Mouse (Mus musculus) hindbrain, embryonic 16.5 days (tissue): ENCODE measurements around the gene Lnx2. TPM values are rescaled to one million over a fixed set of nuclear protein-coding genes. Genes with fewer than 3 reads are reported as not detected.

ENCODE experiments used
- ATAC-seq: fragments of 200-750 bp; cut with Nextera tagmentation; 2 replicates; pipeline ENCODE4 v1.8.0; 2017; ENCODE audit warnings: moderate TSS enrichment, moderate library complexity
- H3K27ac ChIP-seq: fragments of 300-500 bp; sonication (generic); 2 replicates; pipeline ENCODE4 v1.5.1; 2014; ENCODE audit warnings: low read depth, mild to moderate bottlenecking, control low read depth, low read length, moderate library complexity
- H3K27me3 ChIP-seq: fragments of 300-500 bp; sonication (generic); replicated peaks from 2 replicates; pipeline ENCODE4 v1.6.1; 2014; ENCODE audit warnings: low read length; ENCODE audit not compliant: control insufficient read depth, insufficient read depth
- H3K36me3 ChIP-seq: fragments of 300-500 bp; sonication (generic); 2 replicates; pipeline ENCODE4 v1.6.1; 2014; ENCODE audit warnings: mild to moderate bottlenecking, low read length, moderate library complexity, mixed read lengths; ENCODE audit not compliant: control insufficient read depth, insufficient read depth
- H3K4me1 ChIP-seq: fragments of 300-500 bp; sonication (generic); 2 replicates; pipeline ENCODE4 v1.6.1; 2014; ENCODE audit warnings: low read depth, low read length; ENCODE audit not compliant: control insufficient read depth, insufficient read depth
- H3K4me2 ChIP-seq: fragments of 300-500 bp; sonication (generic); 2 replicates; pipeline ENCODE4 v1.6.1; 2014; ENCODE audit warnings: mild to moderate bottlenecking, low read length, control low read depth, moderate library complexity
- H3K4me3 ChIP-seq: fragments of 300-500 bp; sonication (generic); 2 replicates; pipeline ENCODE4 v1.5.1; 2014; ENCODE audit warnings: mild to moderate bottlenecking, low read length, control low read depth, moderate library complexity
- H3K9ac ChIP-seq: fragments of 300-500 bp; sonication (generic); 2 replicates; pipeline ENCODE4 v1.6.1; 2014; ENCODE audit warnings: low read depth, mild to moderate bottlenecking, control low read depth, low read length, moderate library complexity
- H3K9me3 ChIP-seq: fragments of 300-500 bp; sonication (generic); 2 replicates; pipeline ENCODE4 v1.6.1; 2014; ENCODE audit warnings: mild to moderate bottlenecking, low read length, moderate library complexity; ENCODE audit not compliant: control insufficient read depth
- WGBS: fragments of 180-500 bp; shearing (Covaris S2); extraction: QIAGEN DNeasy Blood & Tissue Kit; methylation state at CpG from one replicate; pipeline ENCODE4 v1.1.7; 2014; 5-methylcytosine and 5-hydroxymethylcytosine counted together
- polyA plus RNA-seq: library from polyadenylated mRNA; unstranded; fragments of >200 nt; fragmentation: Nextera tagmentation; extraction: Ambion mirVana; gene quantifications from 2 replicates; pipeline ENCODE4 v1.2.1, GENCODE M21; 2015

The Lnx2 gene
- polyA plus RNA-seq, 1 experiment from 2014 or later, result 4.5 TPM

DNA sequence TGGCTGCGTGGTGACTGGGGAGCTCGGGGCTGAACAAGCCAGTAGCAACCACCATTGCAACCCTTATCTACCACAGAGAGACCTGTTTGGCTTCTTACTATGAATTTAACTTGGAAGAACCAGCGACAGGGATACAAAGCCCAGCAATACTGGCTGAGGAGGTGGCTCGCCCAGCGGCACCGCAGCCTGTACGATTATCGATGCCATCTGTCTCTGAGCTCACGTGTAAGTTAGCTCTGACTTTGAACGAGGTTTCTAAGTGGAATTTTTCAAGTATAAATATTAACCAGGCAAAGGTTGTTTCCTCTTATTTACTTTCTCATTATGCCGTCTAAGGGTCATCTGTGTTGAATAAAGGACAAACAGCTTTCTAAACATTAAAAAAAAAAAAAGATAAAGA lies 58.9 kb downstream of the Lnx2 start:
- H3K9ac ChIP-seq, result no peak overlapping the region
- no peak overlapping the region for H3K4me2 ChIP-seq
- no peaks in the 10 kb centered on the region for H3K9me3 ChIP-seq
- no peaks in the 10 kb centered on the region for H3K4me1 ChIP-seq
- no peak overlapping the region for H3K4me3 ChIP-seq
- no peaks in the 10 kb centered on the region for H3K27me3 ChIP-seq
- 87% methylated on average over 11 of the region's 11 CpGs for WGBS
- H3K27ac ChIP-seq, result no peak overlapping the region
- no peak for ATAC-seq
- no peaks in the 10 kb centered on the region for H3K36me3 ChIP-seq

DNA sequence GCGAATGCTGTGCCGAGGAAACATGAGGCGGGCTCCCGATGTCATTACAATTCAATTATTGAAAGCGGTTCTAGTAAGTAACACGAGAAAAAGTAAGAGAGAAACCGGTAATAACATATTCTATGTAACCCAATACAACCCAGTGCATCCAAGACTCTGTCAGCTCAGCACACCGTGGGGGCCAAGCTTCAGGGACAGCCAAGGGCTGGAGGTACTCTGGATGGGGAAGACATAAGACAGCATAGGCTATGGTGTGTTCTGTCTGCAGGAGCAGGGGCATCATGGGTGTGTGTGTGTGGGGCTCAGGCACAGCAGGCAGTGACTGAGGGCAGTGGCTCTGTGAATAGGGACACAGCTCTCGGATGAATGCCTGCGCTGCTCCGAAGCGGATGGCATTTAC lies 59.8 kb downstream of the Lnx2 start:
- Histone ChIP-seq H3K27me3 (no peaks in the 10 kb centered on the region), H3K4me2 (no peak overlapping the region), H3K9ac (no peak overlapping the region), H3K4me3 (no peak overlapping the region), H3K36me3 (no peaks in the 10 kb centered on the region), H3K9me3 (no peaks in the 10 kb centered on the region), H3K4me1 (no peaks in the 10 kb centered on the region), H3K27ac (no peak overlapping the region)
- ATAC-seq, result no peak
- 83% methylated on average over 12 of the region's 12 CpGs for WGBS

DNA sequence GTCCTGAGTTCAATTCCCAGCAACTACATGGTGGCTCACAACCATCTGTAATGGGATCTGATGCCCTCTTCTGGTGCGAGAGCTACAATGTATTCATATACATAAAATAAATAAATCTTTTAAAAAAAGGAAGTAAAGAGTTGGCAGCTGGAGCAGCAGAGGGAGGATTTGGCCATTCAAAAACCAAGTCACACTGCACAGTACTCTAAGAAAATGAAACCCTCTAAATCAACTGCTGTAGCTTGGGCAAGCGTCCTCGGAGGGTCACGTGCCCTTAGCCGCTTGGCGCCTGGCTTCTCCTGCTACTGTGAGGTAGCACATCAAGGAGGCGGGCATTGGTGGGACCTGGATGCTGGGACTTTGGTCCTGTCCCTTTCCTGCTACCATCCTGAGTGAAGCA lies 61.2 kb downstream of the Lnx2 start:
- Histone ChIP-seq H3K9me3 (no peaks in the 10 kb centered on the region), H3K27me3 (no peaks in the 10 kb centered on the region), H3K4me1 (no peaks in the 10 kb centered on the region), H3K36me3 (no peaks in the 10 kb centered on the region), H3K9ac (no peak overlapping the region), H3K4me2 (no peak overlapping the region), H3K4me3 (no peak overlapping the region), H3K27ac (no peak overlapping the region)
- 91% methylated on average over 7 of the region's 7 CpGs for WGBS
- no peak for ATAC-seq

DNA sequence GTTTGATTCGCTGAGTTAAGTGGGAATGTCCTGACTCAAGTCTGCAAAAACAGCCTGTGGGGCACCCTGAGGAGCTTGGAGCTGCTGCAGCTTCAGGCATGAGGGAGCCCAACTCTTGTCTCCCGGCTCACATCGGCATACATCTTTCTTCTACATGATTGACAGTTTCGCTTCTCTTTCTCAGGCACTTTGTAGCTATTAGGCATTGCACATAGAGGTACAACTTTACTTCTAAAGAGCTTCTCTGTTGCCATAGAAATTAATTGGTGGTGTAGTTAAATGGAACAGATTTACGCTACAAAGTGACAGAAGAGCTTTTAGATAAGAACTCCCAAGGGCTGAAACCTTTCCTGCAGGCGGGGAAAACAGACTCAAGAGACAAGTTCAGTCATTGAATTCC lies 62.5 kb downstream of the Lnx2 start:
- 50% methylated on average over 6 of the region's 6 CpGs for WGBS

DNA sequence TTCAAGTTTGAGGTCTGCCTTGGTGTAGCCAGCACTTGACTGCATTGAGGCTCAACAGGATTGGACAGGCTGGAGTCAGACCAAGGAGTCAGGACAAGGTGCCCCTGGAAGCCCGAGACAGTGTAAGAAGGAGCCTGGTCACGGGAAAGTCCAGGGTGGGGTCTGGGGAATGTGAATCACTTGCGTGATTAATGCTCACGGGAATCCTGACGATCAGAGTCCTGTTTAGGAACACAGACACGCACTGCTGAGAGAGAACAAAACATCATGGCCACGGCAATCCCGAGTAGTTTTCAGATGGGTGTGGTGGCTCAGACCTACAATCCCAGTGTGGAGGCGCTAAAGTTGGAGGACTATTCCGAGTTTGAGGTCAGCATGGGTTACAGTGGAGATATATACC lies 65.1 kb downstream of the Lnx2 start:
- Histone ChIP-seq H3K27ac (no peak overlapping the region), H3K27me3 (no peaks in the 10 kb centered on the region), H3K36me3 (no peaks in the 10 kb centered on the region), H3K9me3 (no peaks in the 10 kb centered on the region), H3K4me1 (no peaks in the 10 kb centered on the region), H3K9ac (no peak overlapping the region), H3K4me2 (no peak overlapping the region), H3K4me3 (no peak overlapping the region)
- WGBS, result 76% methylated on average over 10 of the region's 10 CpGs
- ATAC-seq, result no peak

More for the DNA sequence above, 62.5 kb downstream of the Lnx2 start:
- no peaks in the 10 kb centered on the region for H3K27me3 ChIP-seq
- H3K36me3 ChIP-seq, result no peaks in the 10 kb centered on the region
- no peak overlapping the region for H3K27ac ChIP-seq
- H3K9ac ChIP-seq, result no peak overlapping the region
- no peak overlapping the region for H3K4me3 ChIP-seq
- no peaks in the 10 kb centered on the region for H3K4me1 ChIP-seq
- no peaks in the 10 kb centered on the region for H3K9me3 ChIP-seq
- H3K4me2 ChIP-seq, result no peak overlapping the region
- ATAC-seq, result no peak

DNA sequence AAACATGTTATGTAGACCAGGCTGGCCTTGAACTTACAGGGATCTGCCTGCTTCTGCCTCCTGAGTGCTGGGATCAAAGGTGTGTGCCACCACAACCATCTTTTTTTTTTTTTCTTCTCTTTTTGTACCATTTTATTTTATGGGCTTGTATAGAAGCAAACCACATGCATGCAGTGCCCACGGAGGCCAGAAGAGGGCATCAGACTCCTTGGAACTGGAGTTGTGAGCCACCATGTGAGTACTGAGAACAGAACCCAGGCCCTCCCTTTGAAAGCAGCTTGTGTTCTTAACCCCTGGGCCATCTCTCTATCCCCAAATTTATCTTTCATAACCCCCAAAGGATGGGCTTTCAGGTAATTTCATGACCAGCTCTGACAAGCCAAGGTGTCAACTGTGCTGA lies 73.1 kb downstream of the Lnx2 start:
- H3K27ac ChIP-seq, result no peak overlapping the region
- no peaks in the 10 kb centered on the region for H3K4me1 ChIP-seq
- H3K9me3 ChIP-seq, result no peaks in the 10 kb centered on the region; the same call in none of the 2 replicates
- no peak overlapping the region for H3K4me2 ChIP-seq
- no peak for ATAC-seq
- no peaks in the 10 kb centered on the region for H3K36me3 ChIP-seq
- H3K9ac ChIP-seq, result no peak overlapping the region
- 77% methylated on average over 1 of the region's 1 CpGs for WGBS
- H3K4me3 ChIP-seq, result no peak overlapping the region
- H3K27me3 ChIP-seq, result no peaks in the 10 kb centered on the region

DNA sequence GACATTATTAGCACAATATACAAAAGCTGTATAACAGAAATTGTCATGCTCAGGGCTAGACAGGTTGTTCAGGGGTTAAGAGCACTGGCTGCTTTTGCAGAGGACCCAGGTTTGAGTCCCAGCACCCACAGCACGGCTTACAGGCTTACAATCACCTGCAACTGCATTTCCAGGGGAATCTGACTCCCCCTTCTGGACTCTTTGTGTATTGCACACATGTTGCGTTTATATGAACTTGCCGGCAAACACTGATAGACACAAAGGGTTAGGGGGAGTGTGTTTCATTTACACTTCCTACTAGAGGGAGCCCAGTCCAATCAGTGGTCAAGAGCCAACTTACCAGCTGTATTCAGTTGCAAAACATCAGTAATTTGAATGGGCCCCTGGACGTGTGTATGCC lies 75.1 kb downstream of the Lnx2 start:
- H3K27ac ChIP-seq, result no peak overlapping the region
- H3K9me3 ChIP-seq, result no peaks in the 10 kb centered on the region; the same call in none of the 2 replicates
- H3K9ac ChIP-seq, result no peak overlapping the region
- 87% methylated on average over 4 of the region's 4 CpGs for WGBS
- no peaks in the 10 kb centered on the region for H3K27me3 ChIP-seq
- no peak overlapping the region for H3K4me2 ChIP-seq
- H3K4me1 ChIP-seq, result no peaks in the 10 kb centered on the region
- no peak for ATAC-seq
- H3K4me3 ChIP-seq, result no peak overlapping the region
- no peaks in the 10 kb centered on the region for H3K36me3 ChIP-seq

DNA sequence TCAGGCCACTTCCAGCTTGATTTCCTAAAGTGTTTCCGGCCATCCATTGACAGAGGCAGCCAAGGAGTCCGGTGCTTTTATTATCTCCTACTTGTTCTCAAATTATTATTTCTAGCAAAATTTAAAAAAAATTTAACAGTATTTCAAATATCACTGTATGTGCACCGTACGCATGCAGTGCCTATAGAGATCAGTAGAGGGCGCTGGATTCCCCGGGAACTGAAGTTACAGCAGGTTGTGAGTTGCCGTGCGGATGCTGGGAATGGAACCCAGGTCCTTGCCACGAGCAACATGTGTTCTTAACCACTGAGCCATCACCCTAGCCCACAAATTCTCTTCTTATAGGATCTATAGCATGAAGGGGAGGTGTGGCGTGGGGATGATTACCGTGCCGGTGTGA lies 77.6 kb downstream of the Lnx2 start:
- WGBS, result 93% methylated on average over 12 of the region's 12 CpGs

DNA sequence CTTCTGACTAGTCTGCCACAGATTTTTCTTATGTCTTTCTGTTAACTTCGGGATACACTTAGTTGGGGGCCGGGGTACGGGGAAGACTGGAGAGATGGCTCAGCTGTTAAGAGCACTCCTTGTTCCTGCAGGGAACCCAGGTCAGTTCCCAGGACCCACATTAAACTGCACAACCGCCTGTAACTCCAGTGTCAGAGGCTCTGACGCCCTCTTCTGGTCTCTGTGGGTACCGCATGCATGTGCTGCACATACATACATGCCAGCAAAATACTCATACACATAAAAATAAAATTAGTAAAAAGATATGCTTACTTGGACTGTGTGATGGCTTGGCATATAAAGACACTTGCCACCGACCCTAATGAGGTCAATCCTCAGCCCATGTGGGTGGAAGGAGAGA lies 79.6 kb downstream of the Lnx2 start:
- H3K4me1 ChIP-seq, result no peaks in the 10 kb centered on the region
- no peaks in the 10 kb centered on the region; the same call in 1 of the 2 replicates for H3K9me3 ChIP-seq
- no peak overlapping the region for H3K9ac ChIP-seq
- no peak for ATAC-seq
- no peak overlapping the region for H3K4me3 ChIP-seq
- no peaks in the 10 kb centered on the region for H3K36me3 ChIP-seq
- WGBS, result 88% methylated on average over 7 of the region's 7 CpGs
- no peak overlapping the region for H3K27ac ChIP-seq
- H3K4me2 ChIP-seq, result no peak overlapping the region
- no peaks in the 10 kb centered on the region for H3K27me3 ChIP-seq

More for the DNA sequence above, 77.6 kb downstream of the Lnx2 start:
- H3K27ac ChIP-seq, result no peak overlapping the region
- no peak overlapping the region for H3K9ac ChIP-seq
- no peak for ATAC-seq
- no peak overlapping the region for H3K4me3 ChIP-seq
- H3K4me1 ChIP-seq, result no peaks in the 10 kb centered on the region
- no peak overlapping the region for H3K4me2 ChIP-seq
- H3K9me3 ChIP-seq, result no peaks in the 10 kb centered on the region; the same call in none of the 2 replicates
- H3K36me3 ChIP-seq, result no peaks in the 10 kb centered on the region
- no peaks in the 10 kb centered on the region for H3K27me3 ChIP-seq

DNA sequence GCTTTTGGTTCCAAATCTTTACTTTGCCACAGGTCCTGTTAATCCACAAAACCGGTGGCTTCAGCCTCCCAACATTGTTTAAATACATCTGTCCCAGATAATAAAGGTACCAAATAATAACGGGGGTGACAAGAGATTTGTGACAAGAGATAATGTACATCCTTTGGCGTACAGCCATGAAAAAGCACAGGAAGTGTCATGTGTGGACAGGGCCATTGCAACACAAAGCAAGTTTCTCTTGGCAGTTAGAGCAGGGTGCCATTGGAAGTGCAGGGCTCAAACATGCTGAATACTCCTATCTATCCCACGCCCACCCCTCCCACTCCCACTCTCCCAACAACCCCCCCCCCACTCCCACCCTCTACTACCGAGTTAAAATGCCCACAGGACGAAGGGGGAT lies 81.4 kb downstream of the Lnx2 start:
- no peak overlapping the region for H3K9ac ChIP-seq
- H3K36me3 ChIP-seq, result no peaks in the 10 kb centered on the region
- WGBS, result 68% methylated on average over 6 of the region's 6 CpGs
- no peaks in the 10 kb centered on the region for H3K27me3 ChIP-seq
- H3K4me2 ChIP-seq, result no peak overlapping the region
- no peaks in the 10 kb centered on the region for H3K4me1 ChIP-seq
- no peak overlapping the region for H3K27ac ChIP-seq
- H3K9me3 ChIP-seq, result no peaks in the 10 kb centered on the region; the same call in 1 of the 2 replicates
- no peak overlapping the region for H3K4me3 ChIP-seq
- ATAC-seq, result no peak
